Mouse (Mus musculus) bone marrow, adult 2 months (tissue): Measurements from ENCODE around the gene Hba-a2. TPM values are rescaled to one million over a fixed set of nuclear protein-coding genes. Genes with fewer than 3 reads are reported as not detected.

Source experiments
- H3K27ac ChIP-seq: fragments of 200-500 bp; 2 replicates; pipeline ENCODE4 v1.5.1; 2012; ENCODE audit warnings: low read depth, mild to moderate bottlenecking, control low read depth, inconsistent platforms, low read length; ENCODE audit not compliant: control insufficient read depth, poor library complexity, insufficient read depth
- H3K4me1 ChIP-seq: fragments of 200-500 bp; 2 replicates; pipeline ENCODE4 v1.6.1; 2011; ENCODE audit warnings: low read length; ENCODE audit not compliant: control insufficient read depth, insufficient read depth
- H3K4me3 ChIP-seq: fragments of 200-500 bp; replicated peaks from 2 replicates; pipeline ENCODE3; 2011; ENCODE audit warnings: mild to moderate bottlenecking, low read depth, low read length, control low read depth; ENCODE audit not compliant: control insufficient read depth
- CTCF ChIP-seq: fragments of 200-500 bp; IDR thresholded peaks from 2 replicates; pipeline ENCODE4 v1.5.1; 2011; ENCODE audit warnings: low read length, control low read depth; ENCODE audit not compliant: control insufficient read depth, insufficient read depth
- POLR2A ChIP-seq: fragments of 200-500 bp; IDR thresholded peaks from 2 replicates; pipeline ENCODE4 v1.6.1; 2011; ENCODE audit warnings: low read depth, mild to moderate bottlenecking, control low read depth, low read length, borderline replicate concordance; ENCODE audit not compliant: control insufficient read depth
- WGBS: fragments of 180-500 bp; shearing (Covaris S2); methylation state at CpG from one replicate; pipeline ENCODE4 v1.1.7; 2018; 5-methylcytosine and 5-hydroxymethylcytosine counted together
- polyA plus RNA-seq: library from polyadenylated mRNA; stranded (reverse); fragments of >200 nt; gene quantifications from 2 replicates; pipeline ENCODE4 v1.2.4, GENCODE M21; 2011; ENCODE audit warnings: low replicate concordance; ENCODE audit not compliant: missing spikeins, insufficient read depth, insufficient read length

Gene Hba-a2
- polyA plus RNA-seq, 1 experiment: 164,365 TPM

DNA sequence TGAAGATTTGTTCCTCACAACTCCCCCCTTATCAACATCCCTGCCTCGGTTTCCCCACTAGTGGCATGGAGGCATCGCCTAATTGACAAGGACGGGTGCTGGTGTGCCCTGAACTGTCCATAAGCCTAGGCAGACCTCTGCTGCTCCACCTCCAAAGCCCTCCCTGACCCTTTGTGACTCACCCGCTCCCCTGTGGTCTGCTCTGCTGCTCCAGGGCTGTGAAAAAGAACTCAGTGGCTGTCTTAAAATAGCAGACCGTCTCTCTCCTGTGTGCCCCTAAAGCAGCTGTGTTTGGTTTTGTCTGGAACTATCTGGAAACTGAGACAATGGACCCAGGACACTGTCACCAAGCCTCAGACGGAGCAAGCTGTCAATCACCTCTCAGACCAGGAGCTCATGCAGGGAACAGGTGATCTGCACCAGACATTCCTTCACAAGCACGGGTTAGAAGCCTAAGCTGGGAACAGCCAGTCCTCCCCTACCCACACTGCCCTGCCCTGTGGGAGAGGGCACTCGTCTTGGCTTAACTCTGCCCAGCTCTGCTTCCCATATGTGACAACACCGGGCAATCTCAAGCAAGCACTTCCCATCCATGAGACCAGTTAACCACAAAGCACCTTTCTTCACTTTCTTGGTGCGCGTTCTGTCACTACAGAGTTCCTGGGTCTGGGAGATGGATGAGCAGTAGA lies 24.4 kb downstream of the Hba-a2 start:
- Histone ChIP-seq H3K4me1 (no peaks in the 10 kb centered on the region), H3K4me3 (no peak overlapping the region), H3K27ac (no peak overlapping the region)
- 56% methylated on average over 11 of the region's 11 CpGs for WGBS
- TF ChIP-seq CTCF (no peak), POLR2A (no peak)

DNA sequence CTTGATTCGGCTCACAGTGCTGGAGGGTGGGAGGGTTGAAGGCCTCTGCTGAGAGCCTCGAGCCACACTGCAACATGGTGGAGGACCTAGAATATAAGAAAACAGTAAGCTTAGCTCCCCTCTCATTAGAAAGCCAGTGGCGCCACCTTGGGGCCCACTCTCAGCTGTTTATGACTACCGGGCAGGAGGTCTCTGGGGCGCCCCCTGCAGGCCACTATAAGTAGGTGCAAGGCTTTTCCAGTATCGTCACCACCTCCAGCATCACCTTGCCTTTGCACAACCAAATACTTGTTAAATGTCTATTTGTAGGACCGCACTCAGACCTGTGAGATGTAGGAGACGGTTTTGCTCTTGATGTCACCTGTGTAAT lies 24.9 kb downstream of the Hba-a2 start:
- WGBS: 29% methylated on average over 8 of the region's 8 CpGs
- TF ChIP-seq POLR2A: no peak
- peak; percentile 71 for TF ChIP-seq CTCF
- Histone ChIP-seq H3K4me3 (no peak overlapping the region), H3K4me1 (no peaks in the 10 kb centered on the region), H3K27ac (no peak overlapping the region)

DNA sequence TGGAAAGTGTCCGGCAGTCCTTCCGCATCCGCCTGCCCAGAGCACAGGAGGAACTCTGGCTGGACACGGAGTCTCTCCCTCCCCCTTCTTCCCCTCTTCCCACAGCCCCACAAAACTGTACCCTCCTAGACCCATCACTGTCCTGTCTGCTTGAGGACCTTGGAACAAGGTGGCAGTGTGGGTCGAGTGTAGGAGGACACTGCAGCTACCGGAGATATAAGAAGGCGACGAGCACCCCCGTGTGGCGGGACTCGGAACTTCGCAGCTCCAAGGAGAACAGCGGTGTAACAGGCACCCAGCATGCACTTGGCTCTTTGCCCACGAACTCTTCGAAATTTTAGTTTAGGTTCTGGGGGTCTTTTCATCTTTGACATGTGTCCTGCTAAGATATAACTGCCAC lies 28.3 kb downstream of the Hba-a2 start:
- TF ChIP-seq POLR2A (peak; percentile 3; the same call in 1 of the 2 replicates), CTCF (peak; percentile 83)
- Histone ChIP-seq H3K27ac (no peak overlapping the region), H3K4me1 (no peaks in the 10 kb centered on the region), H3K4me3 (peak overlapping the region; percentile 22)
- 10% methylated on average over 15 of the region's 15 CpGs for WGBS

DNA sequence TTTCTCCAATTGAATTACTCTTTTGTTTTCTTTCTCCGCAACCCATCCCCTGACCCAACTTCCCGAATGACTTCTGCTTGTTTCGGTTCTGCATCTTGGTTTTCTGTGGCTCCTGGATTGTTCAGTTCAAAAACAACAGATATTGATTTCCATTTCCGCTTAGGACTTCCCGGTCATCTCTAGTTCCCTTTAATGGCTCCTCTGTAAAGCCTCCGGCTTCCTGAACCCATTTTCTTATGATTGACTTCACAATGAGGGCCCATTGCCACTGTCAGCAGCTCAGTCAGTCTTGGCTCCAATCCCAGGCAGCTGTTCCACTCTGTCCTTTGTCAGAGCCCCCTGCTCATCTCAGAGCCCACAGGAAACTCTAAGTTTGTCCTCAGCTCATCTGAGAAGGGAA lies 34.8 kb downstream of the Hba-a2 start:
- no peak for TF ChIP-seq POLR2A
- TF ChIP-seq CTCF: no peak
- peaks cover 2% of the 10 kb centered on the region; the same call in 1 of the 2 replicates for H3K4me1 ChIP-seq
- H3K4me3 ChIP-seq: no peak overlapping the region
- H3K27ac ChIP-seq: no peak overlapping the region
- WGBS: 19% methylated on average over 6 of the region's 6 CpGs

DNA sequence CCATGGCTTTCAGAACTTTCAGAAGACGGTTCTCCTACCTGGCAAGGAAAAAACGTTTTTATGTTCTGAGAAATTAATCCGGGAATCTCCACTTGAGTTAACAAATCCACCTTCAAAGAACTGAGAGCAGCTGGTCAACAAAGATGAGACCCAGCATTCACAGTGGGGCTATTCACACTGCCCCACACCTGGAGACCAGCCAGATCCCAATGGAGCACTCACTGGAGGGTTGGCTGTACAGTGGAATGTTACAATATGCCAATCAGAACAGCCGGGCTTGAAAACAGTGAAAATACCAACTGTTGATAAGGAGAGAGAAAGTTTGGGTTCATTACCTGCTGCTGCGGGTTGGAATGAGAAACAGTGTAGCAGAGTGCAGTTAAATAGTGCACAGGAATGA lies 35.6 kb downstream of the Hba-a2 start:
- Histone ChIP-seq H3K4me1 (peaks cover 2% of the 10 kb centered on the region; the same call in 1 of the 2 replicates), H3K27ac (no peak overlapping the region), H3K4me3 (no peak overlapping the region)
- TF ChIP-seq CTCF (no peak), POLR2A (no peak)
- 69% methylated on average over 5 of the region's 5 CpGs for WGBS

DNA sequence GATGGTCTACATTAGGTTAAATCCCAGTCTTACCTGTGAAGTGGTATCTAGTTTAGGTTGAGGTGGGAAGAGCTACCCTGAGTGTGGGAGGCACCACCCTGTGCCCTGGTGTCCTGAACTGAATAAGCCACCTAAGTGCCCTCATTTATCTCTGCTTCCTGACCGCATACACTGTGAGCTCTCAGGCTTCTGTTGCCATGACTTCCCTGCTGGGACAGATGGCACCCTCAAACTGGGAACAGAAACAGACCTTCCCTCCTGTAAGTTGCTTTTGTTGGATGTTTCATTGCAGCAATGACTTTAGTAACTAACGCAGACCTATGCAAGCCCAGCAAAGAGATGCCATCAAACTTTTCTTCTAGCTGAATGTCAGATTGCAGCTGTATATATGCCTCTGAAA lies 36.9 kb downstream of the Hba-a2 start:
- 70% methylated on average over 2 of the region's 2 CpGs for WGBS
- TF ChIP-seq POLR2A (no peak), CTCF (no peak)

DNA sequence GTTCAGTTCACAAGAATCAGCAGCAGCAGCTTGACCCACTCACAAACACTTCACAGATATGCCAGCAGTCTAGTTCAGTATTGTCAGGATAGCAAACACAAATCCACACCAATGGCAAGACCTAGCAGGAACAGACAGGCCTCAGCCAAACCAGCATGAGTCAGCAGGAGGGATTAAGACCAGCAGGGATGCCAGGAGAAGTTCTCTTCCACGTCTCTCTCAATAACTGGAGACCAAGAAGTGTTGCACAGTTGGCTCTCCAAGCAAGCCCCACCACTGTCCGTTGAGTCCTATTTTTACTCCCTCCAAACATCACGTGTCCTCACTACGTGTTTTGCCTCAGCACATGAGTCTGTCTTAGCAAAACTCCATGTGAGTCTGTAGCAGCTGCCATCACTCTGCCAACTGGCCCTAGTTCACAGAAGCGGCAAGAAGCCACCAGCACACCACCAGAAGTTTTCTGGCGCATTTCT lies 40.2 kb downstream of the Hba-a2 start:
- TF ChIP-seq POLR2A (no peak), CTCF (no peak)
- Histone ChIP-seq H3K4me1 (no peaks in the 10 kb centered on the region), H3K27ac (no peak overlapping the region), H3K4me3 (no peak overlapping the region)
- 74% methylated on average over 6 of the region's 6 CpGs for WGBS

More for the DNA sequence above, 36.9 kb downstream of the Hba-a2 start:
- Histone ChIP-seq H3K27ac (no peak overlapping the region), H3K4me1 (peaks cover 2% of the 10 kb centered on the region; the same call in 1 of the 2 replicates), H3K4me3 (no peak overlapping the region)

DNA sequence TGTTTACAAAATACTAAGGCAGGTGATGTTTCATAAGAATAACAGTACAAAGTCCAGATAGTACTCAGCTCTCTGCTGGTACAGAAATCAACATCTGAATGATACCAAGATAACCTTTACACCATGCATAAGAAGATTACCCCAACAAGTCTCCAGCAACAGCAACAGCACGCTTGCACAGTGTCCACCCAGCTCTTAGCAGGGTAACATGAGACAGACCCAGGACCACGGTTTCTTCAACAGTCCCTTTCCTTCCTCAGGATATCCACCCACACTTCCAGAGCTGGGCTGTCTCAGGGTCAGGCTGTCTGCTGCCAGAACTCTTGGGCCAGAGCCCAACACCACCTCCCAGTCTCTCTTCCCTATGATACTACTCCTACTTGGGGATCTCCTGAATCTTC lies 42.8 kb downstream of the Hba-a2 start:
- Histone ChIP-seq H3K27ac (no peak overlapping the region), H3K4me1 (no peaks in the 10 kb centered on the region), H3K4me3 (no peak overlapping the region)
- TF ChIP-seq CTCF (no peak), POLR2A (no peak)
- 28% methylated on average over 2 of the region's 2 CpGs for WGBS
